Mouse (Mus musculus) adrenal gland, postnatal 14 days (tissue): ENCODE results near the gene Crym. TPM values are rescaled to one million over a fixed set of nuclear protein-coding genes. Genes with fewer than 3 reads are reported as not detected.
A peak's percentile ranks its signal among the peaks of the same experiment; 100 is the strongest.

Experiments used
- DNase-seq: peaks from one replicate; pipeline ENCODE4 v3.0.0; 2021; ENCODE audit warnings: mixed read lengths
- long read RNA-seq, 2 experiments: library from polyadenylated mRNA; stranded (forward); transcript quantifications; one replicate each; pipeline ENCODE4 v2.0.0; 2021
- total RNA-seq: library from RNA; stranded (reverse); gene quantifications from 2 replicates; pipeline ENCODE4 v1.2.3, GENCODE M21; 2021

The Crym gene
- 1.9 and 3.1 TPM in 2 replicates for total RNA-seq
- long read RNA-seq, experiment 1, partial matches to known transcripts = 1 of 3 reads
- long read RNA-seq, experiment 1, other reads (novel, unspliced or antisense) = 0 of 3 reads
- long read RNA-seq, experiment 2, partial matches to known transcripts = 0 of 2 reads
- long read RNA-seq, experiment 2, other reads (novel, unspliced or antisense) = 0 of 2 reads

GRCm38 (mm10) chr7:120201771-120202170 lies at the start of gene Crym:
Gene Crym, minus strand, starts transcription at chr7:120202111.
- no peak for DNase-seq

DNA sequence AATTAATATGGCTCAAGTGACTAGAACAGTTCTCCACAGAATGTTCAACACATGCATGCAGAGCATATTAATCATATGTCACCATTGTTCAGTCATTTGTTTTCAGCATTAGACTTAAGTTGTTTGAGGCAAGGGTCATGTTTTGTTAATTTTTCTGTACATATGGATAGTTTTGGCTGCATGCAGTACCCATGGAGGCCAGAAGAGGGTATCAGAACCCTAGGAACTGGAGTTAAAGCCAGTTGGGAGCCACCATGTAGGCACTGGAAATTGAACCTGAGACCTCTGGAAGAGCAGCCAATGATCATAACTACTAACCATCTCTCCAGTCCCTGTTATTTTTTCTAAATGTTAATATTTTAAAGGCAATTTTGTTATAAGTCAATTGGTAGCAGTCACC lies 39.2 kb upstream of the Crym start:
- DNase-seq = peak; percentile 7

GRCm38 (mm10) chr7:120228541-120228940 lies 26.6 kb upstream of the Crym start:
- no peak for DNase-seq

GRCm38 (mm10) chr7:120205989-120206388 lies 4.1 kb upstream of the Crym start:
- DNase-seq = no peak

- DNase-seq = peak; percentile 92
Measured at GRCm38 (mm10) chr7:120203789-120204188, 1.9 kb upstream of the Crym start, which contains the start of gene Abca14. Gene Abca14, plus strand, starts transcription at chr7:120203961.

DNA sequence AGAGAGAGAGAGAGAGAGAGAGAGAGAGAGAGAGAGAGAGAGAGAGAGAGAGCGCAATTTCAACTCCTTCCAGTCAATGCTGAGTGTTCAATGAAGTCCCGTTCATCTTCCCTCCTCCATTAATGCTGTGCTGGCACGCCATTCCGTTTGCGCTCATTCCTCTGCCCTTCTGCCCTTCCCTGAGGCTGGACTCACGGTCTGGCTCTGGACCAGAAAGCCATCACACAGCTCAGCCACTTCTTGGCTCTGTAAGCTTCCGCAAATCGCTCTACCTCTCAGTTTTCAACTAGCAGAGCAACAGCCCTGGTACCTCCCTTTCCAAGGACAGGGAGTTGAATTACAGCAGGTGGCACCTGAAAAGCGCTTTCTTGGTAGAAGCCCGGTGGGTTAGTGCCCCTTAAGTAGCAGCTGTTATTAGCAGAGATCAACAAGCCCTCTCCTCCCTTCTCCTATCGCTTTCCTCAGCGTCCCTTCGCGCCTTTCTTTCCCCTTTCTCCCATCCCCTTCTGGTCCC lies 623 bp downstream of the Crym start:
- DNase-seq = peak; percentile 59

GRCm38 (mm10) chr7:120195207-120195606 lies 6.7 kb downstream of the Crym start:
- no peak for DNase-seq

- DNase-seq = peak; percentile 55
Measured at GRCm38 (mm10) chr7:120192816-120193215, 9.1 kb downstream of the Crym start.

GRCm38 (mm10) chr7:120192207-120192606 lies 9.7 kb downstream of the Crym start:
- DNase-seq = peak; percentile 19

DNA sequence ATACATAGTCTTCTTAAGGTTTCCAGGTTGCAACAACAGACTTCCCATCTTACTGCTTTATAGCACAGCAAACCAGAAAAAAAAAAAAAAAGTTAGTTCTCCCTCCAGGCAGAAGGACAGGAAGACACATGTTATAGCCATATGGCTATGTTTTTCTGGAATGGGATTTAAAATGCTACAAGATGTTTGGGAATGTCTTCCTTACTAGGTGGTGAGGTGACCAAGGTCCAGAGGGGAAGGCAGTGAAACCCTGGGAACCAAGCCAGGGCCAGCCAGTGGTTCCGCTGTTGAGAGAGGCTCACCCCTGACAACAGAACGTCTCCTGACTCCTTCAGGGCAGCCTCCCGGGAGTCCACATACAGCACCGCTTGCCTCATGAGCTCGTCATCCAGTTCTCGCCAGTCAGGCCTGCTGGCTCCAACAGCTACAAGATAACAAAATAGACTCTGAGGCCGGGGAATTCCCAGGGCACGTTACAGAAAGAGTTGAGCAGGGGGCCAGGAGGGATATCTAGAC lies 11.7 kb downstream of the Crym start:
- DNase-seq = peak; percentile 41

GRCm38 (mm10) chr7:120189369-120190149 lies 12.4 kb downstream of the Crym start:
- no peak for DNase-seq

DNA sequence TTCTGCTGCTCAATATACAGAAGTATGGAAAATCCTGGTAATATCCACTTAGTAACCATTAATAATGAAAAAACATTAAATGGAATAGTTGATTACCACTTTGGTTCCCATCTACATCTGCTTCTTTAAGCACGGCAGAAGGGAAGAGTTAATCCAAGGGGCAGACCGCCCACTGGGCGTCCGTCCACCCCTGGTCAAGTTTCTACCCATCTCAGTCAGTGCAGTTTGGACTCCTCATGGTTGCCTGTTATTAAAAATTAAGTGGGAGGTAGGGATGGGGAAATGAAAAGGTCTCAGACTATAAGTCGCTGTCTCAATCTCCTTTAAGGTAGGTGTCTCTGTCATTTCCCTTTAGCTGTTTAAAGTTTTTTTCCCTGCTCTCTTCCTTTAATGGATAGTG lies 13.0 kb downstream of the Crym start:
- no peak for DNase-seq

DNA sequence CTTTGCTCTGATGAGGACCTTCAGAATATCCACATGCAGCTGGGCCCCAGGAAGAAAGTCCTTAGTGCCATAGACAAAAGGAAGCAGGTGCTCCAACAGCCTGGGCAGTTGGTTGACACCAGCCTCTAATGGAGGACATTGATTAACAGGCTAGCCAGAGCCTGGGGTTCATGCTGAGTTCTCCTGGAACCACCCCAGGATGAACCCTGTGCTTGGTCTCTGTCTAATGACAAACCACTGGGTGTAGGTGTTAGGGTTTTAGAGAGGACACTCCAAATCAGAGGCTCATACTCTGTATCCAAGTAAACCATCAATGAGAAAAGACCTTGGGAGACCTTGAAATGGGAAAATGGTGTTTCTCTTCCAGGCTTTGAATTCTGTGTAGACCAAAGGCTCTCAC lies 19.0 kb downstream of the Crym start:
- DNase-seq = no peak

GRCm38 (mm10) chr7:120181401-120182230 lies 20.3 kb downstream of the Crym start:
- no peak for DNase-seq

DNA sequence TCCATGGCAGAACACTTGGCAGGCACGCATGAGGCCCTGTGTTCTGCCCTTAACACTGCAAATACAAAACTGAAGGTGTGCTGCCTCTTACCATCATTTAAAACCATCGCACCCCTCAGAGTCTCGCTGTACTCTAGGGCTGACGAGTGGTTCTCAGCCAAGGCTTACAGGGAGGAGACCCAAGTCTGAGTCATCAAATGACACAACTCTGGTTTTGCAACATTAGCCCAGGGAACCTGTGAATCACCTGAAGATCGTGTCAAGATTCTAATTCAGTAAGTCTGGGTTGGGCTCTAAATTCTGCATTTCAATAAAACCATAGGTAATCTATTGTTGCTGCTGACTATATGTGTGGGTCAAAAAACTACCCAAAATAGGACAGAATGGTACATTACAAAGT lies 21.4 kb downstream of the Crym start:
- no peak for DNase-seq

DNA sequence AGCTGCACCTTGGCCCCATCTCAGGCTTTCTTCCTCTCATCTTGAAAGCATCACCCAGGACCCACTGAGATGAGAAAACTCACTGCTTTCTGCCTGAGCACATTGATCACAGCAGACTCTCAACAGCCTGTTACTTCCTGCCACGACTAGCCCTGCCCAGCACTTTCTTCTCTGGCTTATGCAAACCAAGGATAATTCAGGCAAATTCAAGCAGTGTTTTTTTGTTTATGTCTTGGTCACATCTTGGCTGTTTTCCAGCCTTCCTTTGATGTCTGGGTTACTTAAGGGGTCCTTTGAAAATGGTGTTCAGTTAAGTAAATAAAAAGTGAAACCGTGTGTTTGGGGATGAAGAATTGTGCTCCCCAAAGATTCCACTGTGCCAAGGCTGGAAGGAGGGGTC lies 23.0 kb downstream of the Crym start:
- DNase-seq = no peak

- DNase-seq = no peak
Measured at GRCm38 (mm10) chr7:120177611-120178010, 24.3 kb downstream of the Crym start.

DNA sequence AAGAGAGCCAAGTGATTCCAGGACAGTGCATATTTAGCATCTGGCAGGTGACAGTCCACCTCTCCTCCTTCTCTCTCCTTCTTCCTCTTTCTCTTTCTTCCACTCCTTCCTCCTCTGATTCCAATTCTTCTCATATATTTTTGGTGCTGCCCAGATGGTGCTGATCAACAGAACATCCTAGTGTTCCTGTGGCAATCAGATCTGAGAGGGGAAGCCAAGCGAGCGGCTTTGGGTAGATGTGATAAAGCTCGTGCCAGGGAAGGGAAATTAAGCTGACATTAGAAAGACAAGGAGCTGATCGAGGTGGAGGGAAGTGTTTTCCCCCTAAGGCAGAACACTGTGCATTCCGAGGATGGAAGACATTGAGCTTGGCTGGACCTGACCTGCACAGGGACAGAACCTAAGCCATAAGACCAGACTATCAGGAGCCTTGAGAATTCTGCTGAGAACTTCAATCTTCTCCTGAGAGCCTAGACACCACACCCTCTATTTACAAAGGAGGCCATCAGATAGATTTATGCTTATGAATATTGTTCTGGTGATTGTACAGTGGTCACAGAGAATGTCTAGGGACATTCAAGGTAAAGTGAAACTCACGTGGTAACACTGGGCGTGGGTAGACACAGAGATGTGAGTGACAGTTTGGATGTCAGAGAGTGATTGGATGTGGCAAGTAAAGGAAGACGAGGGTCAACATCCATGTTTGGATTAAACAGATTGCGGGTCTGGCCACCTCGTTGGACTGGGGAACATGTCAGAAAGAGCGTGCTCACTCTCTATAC lies 27.0 kb downstream of the Crym start:
- DNase-seq = no peak

GRCm38 (mm10) chr7:120173603-120174244 lies 28.2 kb downstream of the Crym start, which contains the start of gene Anks4b:
Gene Anks4b, plus strand, starts transcription at chr7:120173858.
- no peak for DNase-seq

DNA sequence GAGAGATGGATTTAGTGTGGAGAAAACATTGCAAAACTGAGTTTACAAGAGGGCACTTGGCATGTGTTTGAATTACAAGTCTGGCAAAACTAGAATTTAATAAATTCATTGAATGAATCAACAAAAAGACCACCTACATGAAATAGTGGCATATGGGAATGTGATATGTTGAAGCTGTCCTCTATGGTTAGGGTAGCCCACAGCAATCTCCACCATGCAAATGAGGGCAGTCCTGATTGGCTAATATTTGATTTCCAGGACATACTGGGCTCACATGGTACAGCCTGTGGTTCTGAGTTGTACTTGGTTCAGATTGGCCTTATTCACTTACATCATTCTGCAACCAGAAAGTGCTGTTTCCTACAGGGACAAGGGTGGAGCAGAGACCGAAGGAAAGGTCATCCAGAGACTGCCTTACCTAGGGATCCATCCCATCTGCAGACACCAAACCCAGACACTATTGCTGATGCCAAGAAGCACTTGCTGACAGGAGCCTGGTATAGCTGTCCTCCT lies 29.7 kb downstream of the Crym start:
- no peak for DNase-seq
